Mouse (Mus musculus): ENCODE measurements around the gene Gclc.
A peak's percentile ranks its signal among the peaks of the same experiment; 100 is the strongest.
"Not testable (repeated sequence)": the region's sequence is repeated elsewhere in the genome, so short reads cannot be mapped to it uniquely, and the experiment has no call there.

Gene Gclc

DNA sequence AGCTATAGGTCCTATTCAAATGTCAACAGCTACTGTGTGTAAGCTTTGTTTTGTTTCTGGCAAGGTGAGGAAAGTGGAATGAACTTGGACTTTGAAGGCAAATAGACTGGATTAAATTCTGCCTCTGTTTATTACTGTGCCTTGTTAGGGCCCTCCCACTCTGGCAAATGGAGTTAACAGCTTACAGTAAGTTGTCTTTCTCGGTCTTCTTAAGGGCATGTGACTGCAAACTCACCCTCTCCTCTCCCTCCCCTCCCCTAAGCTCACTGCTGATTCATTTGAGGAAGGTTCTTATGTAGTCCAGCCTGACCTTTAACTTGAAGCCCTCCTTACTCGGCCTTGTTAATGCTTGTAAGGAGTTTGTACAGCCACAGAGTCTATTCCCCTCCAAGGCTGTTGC lies 8.0 kb upstream of the Gclc start:
- DNase-seq (ENCODE audit: low read depth) = no peak

DNA sequence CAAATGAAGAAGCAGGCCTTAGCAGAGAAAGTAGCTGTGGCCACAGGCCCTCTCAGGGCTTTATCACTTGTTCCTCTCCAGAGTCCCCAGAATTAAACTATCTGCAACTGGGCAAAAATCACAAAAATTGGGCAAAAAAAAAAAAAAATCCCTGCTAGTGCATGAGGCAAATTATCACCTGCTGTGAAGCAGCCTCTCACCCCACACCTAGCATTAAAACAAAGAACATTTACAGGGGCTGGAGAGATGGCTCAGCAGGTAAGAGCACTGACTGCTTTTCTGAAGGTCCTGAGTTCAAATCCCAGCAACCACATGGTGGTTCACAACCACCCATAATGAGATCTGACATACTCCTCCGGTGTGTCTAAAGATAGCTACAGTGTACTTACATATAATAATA lies 6.0 kb upstream of the Gclc start:
- DNase-seq (ENCODE audit: low read depth) = not testable (repeated sequence)

DNA sequence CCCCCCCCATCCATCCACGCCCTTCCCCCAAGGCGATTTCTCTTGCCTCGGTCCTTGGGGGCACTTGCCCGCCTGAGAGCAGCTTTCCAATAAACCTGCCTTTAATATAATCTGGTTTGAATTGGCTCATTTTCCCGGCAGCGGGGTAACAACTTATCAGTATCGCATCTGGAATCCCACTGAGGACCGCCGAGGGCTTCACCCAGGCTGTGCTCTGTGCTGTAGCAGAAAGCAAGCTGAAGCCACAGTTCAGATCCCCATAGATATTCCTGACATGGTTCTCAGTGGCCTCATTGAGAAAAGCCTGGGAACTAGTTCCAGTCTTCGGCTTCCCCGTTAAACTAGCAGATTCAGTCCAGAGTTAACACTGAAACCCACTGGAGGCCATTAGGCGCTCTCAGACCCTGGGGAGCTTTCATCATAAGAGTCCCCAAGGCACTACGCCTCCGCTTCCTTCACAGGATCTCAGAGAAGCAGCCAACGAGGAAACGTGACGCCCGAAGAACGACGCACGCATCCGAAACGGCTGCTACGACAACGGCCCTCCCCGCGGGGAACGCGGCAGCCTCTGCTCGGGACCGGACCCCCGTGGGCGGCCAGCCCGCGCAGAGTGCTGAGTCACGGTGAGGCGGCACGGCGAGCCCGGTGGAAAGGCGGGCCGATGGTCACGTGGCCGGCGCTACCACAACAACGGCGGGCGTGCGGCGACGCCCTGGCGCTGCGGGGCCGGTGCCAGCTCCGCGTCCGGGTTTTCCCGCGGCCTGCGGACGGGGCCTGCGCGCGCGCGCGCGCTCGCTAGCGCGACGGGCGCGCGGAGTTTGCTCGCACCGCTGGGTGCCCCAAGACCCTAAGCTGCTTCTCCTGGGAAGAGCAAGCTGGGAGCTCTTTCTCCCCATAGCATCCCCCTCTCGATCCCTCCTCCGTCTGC lies 3.9 kb upstream of the Gclc start:
- DNase-seq (ENCODE audit: low read depth) = peak; percentile 73

DNA sequence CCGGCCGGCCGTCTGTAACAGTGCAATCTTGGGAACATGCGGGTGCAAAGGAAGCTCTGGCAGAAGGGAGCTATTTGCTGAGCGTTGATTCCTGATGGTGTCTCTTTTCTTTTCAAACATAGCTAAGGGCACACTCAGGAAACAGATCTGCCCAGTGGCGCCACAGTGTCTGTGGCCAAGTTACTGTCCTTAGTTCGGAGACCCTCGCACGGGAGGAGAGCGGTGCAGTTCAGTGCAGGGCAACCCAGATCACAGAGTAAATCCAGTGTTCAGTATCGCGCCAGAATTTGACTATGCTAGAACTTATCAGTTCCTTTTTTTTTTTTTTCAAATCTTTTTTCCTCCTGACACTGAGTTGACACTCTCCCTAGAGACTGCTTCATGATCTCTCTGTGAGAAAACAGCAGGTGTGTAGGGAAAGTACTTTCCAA lies 3.2 kb upstream of the Gclc start:
- no peak for DNase-seq (ENCODE audit: low read depth)

DNA sequence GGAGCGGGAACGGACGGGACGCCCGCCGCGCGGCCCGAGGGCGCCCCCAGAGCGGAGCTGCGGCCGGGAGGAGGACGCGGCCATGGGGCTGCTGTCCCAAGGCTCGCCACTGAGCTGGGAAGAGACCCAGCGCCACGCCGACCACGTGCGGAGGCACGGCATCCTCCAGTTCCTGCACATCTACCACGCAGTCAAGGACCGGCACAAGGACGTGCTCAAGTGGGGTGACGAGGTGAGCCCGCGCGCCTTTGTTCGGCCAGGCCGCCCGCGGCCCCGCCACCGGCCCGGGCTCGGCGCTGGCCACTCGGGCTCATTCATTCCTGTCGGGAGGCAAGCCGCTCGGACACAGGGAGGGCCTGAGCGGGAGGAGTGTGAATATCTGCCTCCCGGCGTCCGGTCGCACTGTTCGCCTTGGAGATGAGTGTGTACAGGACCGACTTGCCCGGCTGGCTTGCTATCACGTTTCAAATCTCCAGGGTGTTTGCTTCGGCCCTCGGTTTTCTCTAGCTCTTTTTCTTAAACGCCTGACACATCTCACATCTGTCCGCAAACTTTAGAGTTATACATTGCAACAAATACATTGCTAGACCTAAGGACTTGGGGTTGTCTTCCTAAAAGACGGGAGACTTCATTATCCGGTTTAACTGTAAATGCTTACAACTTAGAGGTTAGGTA lies 530 bp downstream of the Gclc start:
- peak; percentile 22 for DNase-seq (ENCODE audit: low read depth)

DNA sequence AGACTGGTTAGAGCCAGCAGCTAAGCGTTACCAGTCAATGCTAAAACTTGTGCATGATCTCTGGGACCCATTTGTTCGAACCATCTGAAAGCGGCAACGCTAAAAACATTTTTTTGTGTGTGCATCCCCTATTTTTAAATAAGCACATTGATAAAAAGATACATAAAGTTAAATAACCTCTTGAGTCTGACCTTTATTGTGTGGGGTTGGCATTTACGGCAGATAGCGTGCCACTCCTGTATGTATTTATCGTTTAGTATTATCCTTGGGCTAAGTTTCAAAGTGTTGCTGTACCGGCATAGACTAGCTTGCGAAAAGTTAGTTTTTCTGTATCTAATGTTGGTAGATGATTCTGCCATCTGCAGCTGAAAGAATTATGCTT lies 1.1 kb downstream of the Gclc start:
- DNase-seq (ENCODE audit: low read depth) = no peak

DNA sequence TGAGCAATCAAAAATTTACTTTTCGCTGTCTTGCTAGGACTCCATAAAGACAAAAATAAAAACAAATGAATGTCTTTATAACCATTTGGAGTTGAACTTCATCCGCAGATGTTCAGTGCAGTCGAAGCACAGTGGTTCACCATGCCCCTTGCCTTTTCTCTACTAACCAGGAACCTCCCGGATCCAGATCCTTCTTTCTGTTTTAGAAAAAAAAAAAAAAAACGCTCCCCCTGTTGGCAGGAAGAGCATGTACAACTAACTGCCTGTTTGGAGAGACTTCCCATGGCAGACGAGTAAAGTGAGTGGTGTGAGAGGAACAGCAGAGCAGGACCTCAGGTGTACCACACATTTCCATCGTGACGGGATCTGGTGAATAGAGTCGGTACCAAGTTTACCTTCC lies 1.7 kb downstream of the Gclc start:
- peak; percentile 22 for DNase-seq (ENCODE audit: low read depth)

DNA sequence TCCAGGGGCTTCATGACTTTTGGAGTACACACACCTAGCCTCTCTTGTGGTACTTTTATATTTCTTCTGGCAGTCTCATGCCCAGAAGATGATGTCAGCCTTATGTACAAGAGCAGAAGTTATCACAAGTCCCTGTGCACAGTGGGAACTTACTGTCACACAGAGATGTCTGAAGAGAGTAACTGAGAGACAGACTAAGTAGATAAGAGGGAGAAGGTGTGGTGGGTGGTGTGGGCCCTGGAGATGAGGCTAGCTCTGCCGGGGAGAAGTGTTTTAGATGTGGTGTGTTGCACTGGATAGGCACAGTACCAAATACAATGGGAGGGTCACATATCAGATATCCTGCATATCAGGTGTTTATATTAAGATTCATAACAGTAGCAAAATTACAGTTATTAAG lies 3.0 kb downstream of the Gclc start:
- no peak for DNase-seq (ENCODE audit: low read depth)

DNA sequence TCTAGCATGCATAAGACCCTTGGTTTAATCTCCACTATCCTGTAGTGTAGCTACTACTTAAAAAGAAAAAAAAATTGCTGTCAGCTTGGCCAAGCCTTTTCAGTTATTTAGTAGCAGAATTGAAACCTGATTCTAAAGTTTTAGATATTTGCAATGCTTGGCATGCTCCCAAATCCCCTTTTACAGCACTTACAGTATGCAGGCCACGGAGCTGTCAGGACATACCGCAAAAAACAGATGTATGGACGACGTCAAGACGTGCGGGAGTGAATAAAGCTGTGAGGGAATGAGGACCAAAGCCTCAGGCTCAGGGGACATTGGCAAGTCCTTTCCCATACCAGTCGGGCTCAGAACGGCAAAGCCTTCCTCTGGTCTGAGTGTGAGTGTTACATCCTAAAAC lies 4.1 kb downstream of the Gclc start:
- DNase-seq (ENCODE audit: low read depth) = no peak

DNA sequence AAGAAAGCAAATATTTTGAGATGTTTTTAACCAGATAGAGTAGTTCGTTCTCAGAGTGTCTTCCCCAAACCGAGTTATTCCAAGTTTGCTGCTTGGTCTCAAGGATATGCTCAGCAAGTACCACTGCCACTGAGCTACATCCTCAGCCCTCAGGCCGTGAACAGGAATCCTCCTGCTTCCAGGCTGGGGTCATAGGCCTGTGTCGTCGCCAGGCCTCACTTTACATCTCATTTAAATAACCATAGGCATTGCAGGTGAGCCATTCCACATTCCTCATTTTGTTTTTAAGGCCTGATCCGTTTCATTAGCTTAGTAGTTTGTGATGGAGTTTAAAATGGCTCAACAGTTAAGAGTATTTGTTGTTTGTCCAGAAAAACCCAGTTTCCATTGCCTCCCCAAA lies 4.8 kb downstream of the Gclc start:
- DNase-seq (ENCODE audit: low read depth) = no peak

DNA sequence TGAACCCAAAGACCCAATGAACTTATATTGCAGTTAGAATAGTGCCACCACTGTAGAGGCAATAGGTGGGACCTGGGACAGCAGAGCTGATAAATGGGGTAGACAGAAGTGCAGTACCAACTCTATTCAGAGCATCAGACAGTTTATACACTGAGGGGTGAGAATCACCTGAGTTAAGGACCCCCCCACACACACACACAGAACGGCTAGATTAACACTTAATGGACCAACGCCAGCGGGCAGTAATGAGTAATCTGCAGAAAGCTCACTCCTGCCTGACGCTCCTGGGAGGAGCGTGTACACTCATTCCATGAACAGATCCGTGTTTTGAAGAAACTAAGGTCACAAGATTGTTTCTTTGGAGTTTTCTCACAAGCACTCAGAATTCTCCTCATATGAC lies 5.4 kb downstream of the Gclc start:
- DNase-seq (ENCODE audit: low read depth) = no peak

DNA sequence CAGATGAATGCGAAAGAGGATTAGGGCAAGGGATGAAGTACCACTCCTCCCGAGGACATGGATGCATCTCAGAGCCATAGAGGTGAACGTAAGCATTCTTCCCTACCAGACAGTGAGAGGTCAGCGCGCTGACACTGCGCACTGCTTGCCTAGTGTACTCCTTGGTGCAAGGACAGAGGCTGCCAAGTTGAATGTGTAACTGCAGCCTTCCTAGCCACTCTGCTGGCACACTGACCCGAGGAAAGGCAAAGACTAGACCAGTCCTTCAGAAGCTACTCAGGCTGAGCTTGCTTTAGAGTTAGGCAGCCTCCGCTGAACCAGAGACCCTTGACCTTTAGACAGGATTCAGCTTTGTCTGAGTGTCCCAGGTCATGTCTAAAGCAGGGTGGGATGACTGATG lies 11.9 kb downstream of the Gclc start:
- DNase-seq (ENCODE audit: low read depth) = no peak

DNA sequence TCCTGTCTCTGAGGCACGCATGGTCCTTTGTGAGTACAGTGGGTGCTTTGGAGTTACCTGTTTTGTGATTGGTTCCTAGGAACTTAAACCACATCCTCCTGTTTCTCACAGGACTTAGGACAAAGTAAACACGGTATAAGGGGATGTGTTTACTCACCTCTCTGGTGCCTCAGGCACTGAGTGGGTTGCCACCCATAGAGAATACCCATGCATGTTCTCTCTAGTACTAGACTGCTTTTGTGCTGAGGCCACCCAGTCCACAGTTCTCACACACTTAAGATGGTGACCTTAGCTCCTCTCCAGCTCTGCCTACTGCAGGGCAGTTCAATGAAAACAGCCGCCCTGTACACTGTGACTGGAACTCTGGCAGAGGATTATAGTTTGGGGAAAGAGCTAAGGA lies 12.4 kb downstream of the Gclc start:
- DNase-seq (ENCODE audit: low read depth) = no peak

DNA sequence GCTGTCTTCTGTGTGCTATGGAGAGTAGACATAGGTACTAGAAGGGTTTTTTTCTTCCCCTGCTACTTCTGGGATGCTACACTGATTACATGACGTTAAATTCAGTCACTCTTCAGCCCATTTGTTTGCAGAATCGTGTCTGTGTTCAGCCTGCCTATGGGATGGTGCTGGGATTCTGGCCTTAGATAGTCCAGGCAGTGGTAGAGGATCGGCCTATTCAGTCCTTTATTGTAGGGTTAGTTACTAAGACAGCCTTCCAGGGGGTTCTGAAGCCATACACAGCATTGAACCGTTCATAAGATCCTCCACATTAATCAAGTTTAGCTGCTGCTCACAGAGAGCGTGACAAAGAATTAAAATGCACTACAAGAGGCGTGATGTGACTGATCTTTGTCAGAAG lies 16.6 kb downstream of the Gclc start:
- DNase-seq (ENCODE audit: low read depth) = no peak

DNA sequence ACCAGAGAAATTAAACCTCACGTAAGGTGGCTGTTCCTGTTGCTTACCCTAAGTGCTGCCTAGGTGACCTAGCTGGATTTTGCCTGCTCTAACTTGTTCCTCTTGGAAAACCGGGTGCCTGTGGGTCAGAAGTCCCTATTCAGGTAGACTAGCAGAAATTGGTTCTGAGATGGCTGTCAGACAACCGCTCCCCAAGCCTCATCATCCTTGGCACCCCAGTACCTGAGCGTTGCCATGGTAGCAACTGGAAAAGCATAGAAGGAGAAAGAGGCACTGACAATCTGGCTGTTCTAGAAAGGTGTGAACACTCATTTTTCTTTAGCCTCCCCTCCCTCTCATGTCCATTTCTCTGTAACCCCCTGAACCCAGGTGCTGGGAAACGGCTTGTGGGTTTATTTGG lies 17.0 kb downstream of the Gclc start:
- DNase-seq (ENCODE audit: low read depth) = no peak

DNA sequence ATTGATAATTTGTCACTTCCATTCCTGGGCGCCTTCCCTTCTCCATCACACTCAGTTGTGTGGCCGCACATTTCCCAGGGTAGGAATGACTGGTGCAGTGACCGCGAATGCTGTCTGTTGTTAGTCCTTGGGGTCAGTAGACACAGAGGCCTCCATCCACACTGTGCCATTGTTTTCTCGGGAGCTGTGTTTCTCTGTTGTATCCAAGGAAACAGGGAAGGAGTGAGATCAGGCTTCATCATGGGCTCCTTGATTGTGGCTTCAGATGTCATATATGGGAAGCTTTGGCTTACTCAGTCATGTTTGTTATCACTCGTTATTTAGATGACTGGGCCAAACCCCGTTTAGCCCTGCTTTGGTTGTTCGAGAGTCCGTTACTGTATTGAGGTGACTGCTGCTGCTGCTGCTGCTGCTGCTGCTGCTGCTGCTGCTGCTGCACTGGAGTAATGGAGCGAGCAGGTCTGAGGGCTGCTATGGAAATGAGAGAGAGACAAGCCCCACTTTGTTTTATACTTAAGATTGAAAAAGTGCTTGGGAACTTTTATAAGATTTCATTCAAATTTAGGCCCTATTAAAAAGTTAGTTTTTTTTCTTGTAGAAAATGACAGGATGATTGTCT lies 17.5 kb downstream of the Gclc start:
- no peak for DNase-seq (ENCODE audit: low read depth)

DNA sequence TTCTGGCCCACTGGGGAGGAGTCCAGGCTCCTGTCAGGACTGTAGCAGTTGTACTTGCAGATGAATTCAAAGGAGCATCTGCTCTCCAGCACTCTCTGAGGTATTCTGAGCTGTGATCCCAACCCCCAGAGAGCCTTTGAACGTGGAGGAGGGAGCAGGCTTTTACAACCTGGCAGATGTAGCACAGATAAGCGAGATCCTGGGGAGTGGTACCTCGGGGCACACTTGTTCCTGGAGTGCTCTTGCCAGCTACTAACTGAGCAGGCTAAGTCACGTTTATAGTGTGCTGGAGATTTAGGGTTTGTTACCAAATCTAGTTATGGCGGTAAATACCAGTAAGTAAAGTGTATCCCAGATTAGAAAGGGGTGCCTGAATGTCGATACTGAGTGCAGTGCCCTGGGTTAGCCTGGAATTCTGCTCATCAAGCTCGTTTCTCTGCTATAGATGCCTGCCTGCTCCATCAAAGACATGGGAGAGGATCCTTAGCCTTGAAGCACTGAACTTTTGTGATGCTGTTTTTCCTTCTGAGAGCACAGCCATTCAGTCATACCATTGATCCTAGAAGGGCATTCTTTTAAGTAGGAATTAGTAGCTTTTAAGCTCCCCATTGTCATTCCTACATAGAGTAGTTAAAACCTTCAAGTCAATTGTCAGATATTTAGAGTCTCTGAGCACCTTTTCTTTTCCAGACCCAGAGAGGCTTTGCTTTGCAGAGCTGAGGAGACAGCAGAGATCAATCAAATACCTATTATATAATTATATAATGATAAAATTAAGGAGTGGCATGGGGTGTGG lies 22.6 kb downstream of the Gclc start:
- DNase-seq (ENCODE audit: low read depth) = no peak

DNA sequence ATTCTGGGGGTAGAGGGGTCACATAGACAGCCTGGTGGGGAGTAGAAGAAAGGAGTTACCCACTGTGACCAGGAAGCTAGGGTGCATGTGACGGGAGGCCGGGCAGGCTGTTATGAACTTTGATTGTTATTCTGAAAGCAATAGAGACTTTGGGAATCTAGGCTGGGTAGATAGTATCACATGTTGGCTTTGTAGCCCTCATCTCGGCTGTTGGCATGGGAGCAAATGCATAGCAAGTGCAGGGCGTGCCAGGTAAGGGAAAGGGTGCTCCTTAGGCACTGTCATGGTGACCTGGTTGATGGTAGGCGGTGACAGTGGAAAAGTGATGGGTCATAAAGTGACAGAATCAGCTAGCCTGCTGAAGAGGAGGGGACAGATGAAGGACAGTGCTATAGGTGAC lies 23.3 kb downstream of the Gclc start:
- DNase-seq (ENCODE audit: low read depth) = no peak

DNA sequence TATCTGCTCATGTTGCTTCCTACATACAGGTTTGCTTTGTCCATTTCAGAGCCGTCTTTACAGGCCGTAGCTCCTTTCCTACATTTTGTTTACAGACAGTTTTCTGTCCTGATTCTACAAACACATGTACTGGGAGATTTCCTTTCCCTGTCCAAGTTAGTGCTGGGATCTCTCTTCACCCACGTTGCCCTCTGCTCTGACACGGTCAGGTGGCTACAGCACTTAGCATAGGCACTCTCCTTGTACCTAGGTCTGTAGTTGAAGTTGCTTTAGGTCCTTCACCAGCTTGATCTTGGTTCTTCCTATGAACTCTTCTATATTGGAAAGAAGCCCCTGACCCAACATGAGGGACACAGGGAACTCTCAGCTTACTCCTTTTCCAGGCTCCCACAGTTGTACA lies 25.4 kb downstream of the Gclc start:
- DNase-seq (ENCODE audit: low read depth) = no peak

DNA sequence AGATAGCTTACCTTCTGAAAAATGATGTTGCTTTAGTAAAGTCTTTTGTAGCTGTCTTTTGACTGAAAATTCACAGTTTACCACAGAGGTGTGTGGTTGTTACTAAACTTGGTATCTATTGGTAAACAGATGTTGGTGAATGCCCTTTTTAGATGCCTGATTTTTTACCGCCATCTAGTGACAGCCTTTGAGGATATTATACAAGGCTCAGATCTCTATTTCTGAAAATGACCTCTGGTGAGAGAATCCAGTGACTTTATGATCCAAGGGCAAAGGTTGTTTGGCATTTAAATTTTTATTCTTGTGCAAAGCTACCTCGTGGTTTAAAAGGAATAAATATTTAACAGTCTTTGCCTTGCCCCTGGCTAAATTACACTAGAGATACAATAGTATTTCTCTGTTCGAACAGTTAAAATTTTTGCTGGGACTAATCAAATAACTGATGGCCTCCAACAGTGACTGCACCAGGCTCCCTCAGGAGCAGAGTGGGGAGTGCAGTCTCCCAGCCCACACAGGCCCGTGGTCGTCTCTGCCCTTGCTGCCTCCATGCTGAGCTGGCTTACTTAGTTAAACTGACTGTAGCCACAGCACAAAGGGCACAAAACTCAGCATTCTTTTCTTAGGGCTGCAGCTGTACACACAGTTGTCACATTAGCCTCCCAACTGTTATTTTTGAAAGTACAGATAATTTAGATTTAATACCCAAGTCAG lies 27.3 kb downstream of the Gclc start:
- no peak for DNase-seq (ENCODE audit: low read depth)

DNA sequence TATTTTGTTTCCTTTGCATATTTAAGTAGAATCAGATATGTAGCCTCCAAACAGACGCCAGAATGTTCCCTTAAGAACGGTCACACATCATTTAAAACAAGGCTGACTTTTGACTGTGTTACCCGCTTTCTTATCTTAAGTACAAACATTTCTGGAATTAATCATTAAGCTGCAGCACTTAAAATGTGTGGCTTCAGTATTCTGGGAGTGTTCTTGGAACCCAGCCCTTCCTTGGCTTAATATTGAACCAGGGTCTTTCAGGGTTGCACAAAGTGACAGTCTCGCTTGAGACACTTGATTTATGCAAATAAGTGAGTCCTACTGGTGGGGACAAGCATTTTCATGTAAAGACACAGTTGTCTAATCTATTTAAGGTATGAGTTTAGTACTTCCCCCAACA lies 27.9 kb downstream of the Gclc start:
- no peak for DNase-seq (ENCODE audit: low read depth)

DNA sequence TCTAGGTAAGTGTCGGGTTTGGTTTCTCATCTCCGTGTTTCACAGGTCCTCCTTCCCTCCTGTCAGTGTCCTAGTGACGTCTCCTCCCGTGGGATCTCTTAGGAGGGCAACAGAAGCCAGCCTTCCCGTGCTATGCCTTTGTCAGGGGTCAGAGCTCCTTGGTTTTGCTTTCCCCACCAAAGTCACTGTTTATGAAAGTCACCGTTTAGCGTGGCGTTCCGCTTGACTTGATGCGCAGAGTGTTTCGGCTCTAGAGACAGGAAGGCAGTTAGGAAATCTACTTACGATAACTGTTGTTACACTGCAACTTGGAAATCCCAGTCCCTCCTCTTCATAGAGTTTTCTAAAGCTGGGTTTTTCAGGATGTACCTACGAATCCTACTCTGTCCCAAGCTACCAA lies 28.7 kb downstream of the Gclc start:
- no peak for DNase-seq (ENCODE audit: low read depth)
